Mouse (Mus musculus) midbrain, embryonic 15.5 days (tissue): ENCODE results near the gene Rdh1. TPM values are rescaled to one million over a fixed set of nuclear protein-coding genes. Genes with fewer than 3 reads are reported as not detected.
"Not testable (repeated sequence)": the region's sequence is repeated elsewhere in the genome, so short reads cannot be mapped to it uniquely, and the experiment has no call there.

ENCODE experiments used
- ATAC-seq: fragments of 200-750 bp; cut with Nextera tagmentation; replicated peaks from 2 replicates; pipeline ENCODE4 v1.8.0; 2017; ENCODE audit warnings: moderate TSS enrichment
- H3K27ac ChIP-seq: fragments of 300-500 bp; sonication (generic); 2 replicates; pipeline ENCODE4 v1.5.1; 2015; ENCODE audit warnings: mild to moderate bottlenecking, inconsistent platforms
- H3K27me3 ChIP-seq: fragments of 300-500 bp; sonication (generic); replicated peaks from 2 replicates; pipeline ENCODE4 v1.6.1; 2015; ENCODE audit warnings: inconsistent platforms
- H3K36me3 ChIP-seq: fragments of 300-500 bp; sonication (generic); replicated peaks from 2 replicates; pipeline ENCODE4 v1.6.1; 2015; ENCODE audit warnings: inconsistent platforms
- H3K4me1 ChIP-seq: fragments of 300-500 bp; sonication (generic); 2 replicates; pipeline ENCODE4 v1.6.1; 2015; ENCODE audit warnings: inconsistent platforms
- H3K4me2 ChIP-seq: fragments of 300-500 bp; sonication (generic); 2 replicates; pipeline ENCODE4 v1.6.1; 2015; ENCODE audit warnings: inconsistent platforms, mild to moderate bottlenecking, moderate library complexity
- H3K4me3 ChIP-seq: fragments of 300-500 bp; sonication (generic); 2 replicates; pipeline ENCODE4 v1.5.1; 2015; ENCODE audit warnings: mild to moderate bottlenecking, inconsistent platforms
- H3K9ac ChIP-seq: fragments of 300-500 bp; sonication (generic); 2 replicates; pipeline ENCODE4 v1.6.1; 2015; ENCODE audit warnings: mild to moderate bottlenecking, inconsistent platforms
- H3K9me3 ChIP-seq: fragments of 300-500 bp; sonication (generic); 2 replicates; pipeline ENCODE4 v1.6.1; 2016; ENCODE audit warnings: inconsistent platforms
- WGBS: fragments of 180-500 bp; shearing (Covaris S2); methylation state at CpG from one replicate; pipeline ENCODE4 v1.1.7; 2015; ENCODE audit warnings: mixed read lengths; 5-methylcytosine and 5-hydroxymethylcytosine counted together
- polyA plus RNA-seq: library from polyadenylated mRNA; unstranded; fragments of >200 nt; fragmentation: Nextera tagmentation; extraction: Ambion mirVana; gene quantifications from 2 replicates; pipeline ENCODE4 v1.2.1, GENCODE M21; 2015

Gene Rdh1
- polyA plus RNA-seq, 1 experiment from 2014 or later, result not detected

DNA sequence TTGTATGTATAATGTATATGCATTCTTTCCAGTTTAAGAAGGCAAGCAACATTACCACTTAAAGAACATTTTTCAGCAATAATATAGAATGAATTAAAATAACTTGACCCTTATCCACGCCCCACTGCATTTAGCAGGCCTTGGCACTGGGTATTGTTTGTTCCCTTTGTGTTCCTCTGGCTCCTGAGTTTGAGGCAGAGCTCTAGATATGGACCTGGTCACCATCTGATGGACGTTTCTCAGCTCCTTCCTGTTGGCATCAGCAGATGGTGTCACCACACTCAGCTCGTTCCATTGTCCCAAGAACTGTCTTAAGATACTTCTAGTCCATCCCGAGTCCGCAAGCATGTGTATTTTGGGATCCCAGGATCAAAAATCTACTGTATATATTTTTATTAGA, 42.7 kb downstream of the Rdh1 start:
- Histone ChIP-seq H3K4me3 (no peak overlapping the region), H3K27me3 (no peaks in the 10 kb centered on the region), H3K36me3 (no peaks in the 10 kb centered on the region), H3K9me3 (no peaks in the 10 kb centered on the region), H3K27ac (no peak overlapping the region), H3K4me2 (no peak overlapping the region), H3K4me1 (no peaks in the 10 kb centered on the region), H3K9ac (no peak overlapping the region)
- ATAC-seq, result no peak
- 80% methylated on average over 5 of the region's 5 CpGs for WGBS

DNA sequence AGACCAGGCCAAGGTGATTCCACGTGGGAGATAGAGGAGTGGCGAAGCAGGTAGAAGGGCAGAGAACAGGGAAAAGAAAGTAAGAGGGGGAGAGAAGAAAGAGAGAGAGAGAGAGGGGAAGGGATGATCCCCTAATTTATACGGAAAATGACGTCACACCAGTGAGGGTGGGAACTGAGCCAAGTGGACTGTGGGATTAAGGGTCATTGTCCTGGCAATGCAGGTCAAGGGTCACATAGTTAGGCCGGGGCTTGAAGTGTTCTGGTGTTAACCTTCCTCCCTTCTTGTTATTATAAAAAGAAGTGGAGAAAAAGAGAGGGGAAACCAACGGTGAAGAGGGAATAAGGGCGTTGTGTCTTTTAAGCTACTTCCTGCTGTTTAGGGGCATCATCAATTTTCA, 44.9 kb downstream of the Rdh1 start:
- 45% methylated on average over 7 of the region's 7 CpGs for WGBS
- Histone ChIP-seq H3K4me2 (no peak overlapping the region), H3K27ac (no peak overlapping the region), H3K4me3 (no peak overlapping the region), H3K9ac (no peak overlapping the region), H3K27me3 (no peaks in the 10 kb centered on the region), H3K4me1 (no peaks in the 10 kb centered on the region), H3K9me3 (no peaks in the 10 kb centered on the region), H3K36me3 (no peaks in the 10 kb centered on the region)
- ATAC-seq, result no peak

DNA sequence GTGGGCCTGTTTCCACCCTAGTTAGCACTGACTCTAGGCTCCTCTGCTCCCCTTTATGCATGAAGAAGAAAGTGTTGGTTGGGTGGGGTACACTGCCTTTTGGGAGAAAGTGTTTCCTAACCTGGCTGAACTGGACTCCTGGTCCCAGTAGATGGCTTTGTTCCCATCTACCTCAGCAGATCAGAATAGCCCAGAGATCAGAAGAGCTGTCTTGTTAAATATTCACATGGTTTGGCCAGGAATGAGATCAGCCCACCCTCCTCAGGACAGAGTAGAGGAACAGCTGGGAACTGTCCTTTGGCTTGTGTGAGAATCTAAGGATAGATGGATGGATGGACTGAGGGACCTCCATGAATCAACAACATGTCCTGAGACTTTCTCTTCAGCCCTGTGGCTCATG, 56.4 kb downstream of the Rdh1 start:
- Histone ChIP-seq H3K4me3 (no peak overlapping the region), H3K27me3 (no peaks in the 10 kb centered on the region), H3K9ac (no peak overlapping the region), H3K4me2 (no peak overlapping the region), H3K9me3 (peaks cover 2% of the 10 kb centered on the region; the same call in 1 of the 2 replicates), H3K27ac (no peak overlapping the region), H3K4me1 (no peaks in the 10 kb centered on the region), H3K36me3 (no peaks in the 10 kb centered on the region)
- no peak for ATAC-seq

DNA sequence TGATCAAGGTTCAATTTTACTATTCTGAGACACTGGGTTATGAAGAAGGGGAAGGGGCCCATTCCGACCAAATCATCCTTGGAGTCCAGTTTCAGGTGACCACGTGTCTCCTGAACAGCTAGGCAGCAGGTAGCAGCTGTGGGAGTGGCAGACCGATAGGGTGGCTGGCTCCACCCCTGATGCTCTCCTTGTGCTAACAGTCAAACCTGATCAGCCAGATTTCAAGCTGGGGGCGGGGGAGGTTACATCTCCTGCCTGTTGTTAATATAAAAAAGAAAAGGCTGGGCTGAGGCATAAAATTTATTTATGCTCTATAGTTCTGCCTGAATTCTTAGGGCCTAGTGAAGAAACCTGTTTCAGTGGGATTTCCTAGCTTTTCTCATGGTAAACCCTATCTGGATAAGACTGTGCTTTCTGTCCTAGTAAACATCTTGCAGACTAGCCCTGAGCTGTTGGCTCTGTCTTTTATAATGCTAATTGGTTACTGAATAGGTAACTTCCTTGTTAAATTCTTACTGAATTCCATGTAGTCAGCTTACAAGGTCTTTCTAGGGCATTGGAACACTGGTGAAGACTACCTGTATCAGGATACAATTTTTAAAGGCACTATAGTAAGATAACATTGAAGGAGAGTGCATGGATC, 57.9 kb downstream of the Rdh1 start:
- not testable (repeated sequence) for H3K4me1 ChIP-seq, H3K27me3 ChIP-seq, H3K9me3 ChIP-seq, H3K9ac ChIP-seq, ATAC-seq, H3K36me3 ChIP-seq, H3K4me3 ChIP-seq, H3K27ac ChIP-seq, H3K4me2 ChIP-seq
- WGBS, result 89% methylated on average over 4 of the region's 4 CpGs

Other genes starting within 250 kb of the Rdh1 start
- gene Ndufa4l2, start 244.8 kb upstream of the Rdh1 start, polyA plus RNA-seq, result 22.1 and 23.1 TPM in 2 replicates
- 49.4 and 50.7 TPM in 2 replicates for gene Shmt2, start 237.3 kb upstream of the Rdh1 start, polyA plus RNA-seq
- gene Nxph4, start 225.2 kb upstream of the Rdh1 start, polyA plus RNA-seq, result 93.7 and 114 TPM in 2 replicates
- 117 and 119 TPM in 2 replicates for gene Lrp1, start 138.6 kb upstream of the Rdh1 start, polyA plus RNA-seq
- gene Stat6, start 116.7 kb upstream of the Rdh1 start, polyA plus RNA-seq, result 5.8 and 5.9 TPM in 2 replicates
- gene Nemp1, start 92.8 kb upstream of the Rdh1 start, polyA plus RNA-seq, result 3.3 and 3.7 TPM in 2 replicates
- gene Nab2, start 91.2 kb upstream of the Rdh1 start, polyA plus RNA-seq, result 1.9 and 2.6 TPM in 2 replicates
- 0.25 and 0.46 TPM in 2 replicates for gene Myo1a, start 54.6 kb upstream of the Rdh1 start, polyA plus RNA-seq
- gene Tac2, start 35.2 kb upstream of the Rdh1 start, polyA plus RNA-seq, result 0.36 TPM in 1 of 2 replicates, not detected in the other
- gene Zbtb39, start 20.2 kb upstream of the Rdh1 start, polyA plus RNA-seq, result 4.0 and 4.2 TPM in 2 replicates
- 1.2 and 1.8 TPM in 2 replicates for gene Gpr182, start 8.0 kb upstream of the Rdh1 start, polyA plus RNA-seq
- gene Rdh16f1, start 66 bp downstream of the Rdh1 start, polyA plus RNA-seq, result not detected in 2 replicates
- 0.12 and 0.31 TPM in 2 replicates for gene Rdh9, start 16.7 kb downstream of the Rdh1 start, polyA plus RNA-seq
- not detected in 2 replicates for gene Rdh16, start 41.4 kb downstream of the Rdh1 start, polyA plus RNA-seq
- not detected in 2 replicates for gene Rdh19, start 90.2 kb downstream of the Rdh1 start, polyA plus RNA-seq
- not detected in 2 replicates for gene Rdh16f2, start 106.8 kb downstream of the Rdh1 start, polyA plus RNA-seq
- gene Rdh7, start 129.1 kb downstream of the Rdh1 start, polyA plus RNA-seq, result not detected in 2 replicates
- gene Sdr9c7, start 138.8 kb downstream of the Rdh1 start, polyA plus RNA-seq, result not detected in 2 replicates
- not detected in 2 replicates for gene Hsd17b6, start 247.9 kb downstream of the Rdh1 start, polyA plus RNA-seq